Mouse (Mus musculus) CD8-positive naive resting alpha-beta T cell, adult 2 months (primary cell): ENCODE results near the gene Ap3b1.

Experiments used
- DNase-seq, 2 experiments: peaks; one replicate each; pipeline ENCODE4 v3.0.0; 2022; ENCODE audit warnings: low read depth in 2 of 2, low spot score in 2 of 2

The Ap3b1 gene

DNA sequence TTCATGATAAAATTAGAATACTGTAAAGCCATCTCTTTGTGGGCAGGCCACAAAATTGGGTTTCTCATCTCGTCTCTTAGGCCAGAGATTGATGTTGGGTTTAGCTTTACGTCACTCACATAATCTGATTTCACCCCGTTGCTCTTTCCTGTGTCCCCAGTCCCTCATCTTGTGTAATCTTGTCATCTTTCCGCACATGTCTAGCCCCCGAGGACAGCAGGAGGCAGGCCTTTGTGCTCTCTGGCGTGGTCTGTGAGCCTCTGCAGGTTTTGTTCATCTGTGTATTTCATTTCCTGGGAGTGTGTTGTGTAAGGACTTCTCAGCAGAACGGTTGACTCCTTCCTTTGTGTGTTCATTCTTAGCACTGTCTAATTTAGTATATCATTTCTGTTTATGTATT lies 90.8 kb downstream of the Ap3b1 start:
- DNase-seq: no peak

DNA sequence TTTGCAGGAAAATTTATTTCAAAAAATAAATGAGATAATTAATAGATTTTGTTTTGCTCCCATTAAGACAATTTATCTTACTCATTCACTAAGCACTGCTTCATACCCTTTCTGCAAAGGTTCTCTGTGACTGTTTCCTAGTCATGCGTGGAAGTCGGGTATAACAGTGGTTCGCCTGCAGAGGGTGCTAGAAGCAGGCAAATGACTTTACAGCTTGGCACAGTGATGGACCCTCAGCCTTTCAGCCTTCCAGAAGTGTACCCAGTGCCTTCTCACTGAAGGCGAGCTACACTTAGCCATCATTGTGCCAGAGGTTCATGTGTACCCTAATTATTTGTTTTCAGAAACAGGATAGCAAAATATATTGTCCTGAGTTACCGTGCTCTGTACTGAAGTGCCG lies 92.5 kb downstream of the Ap3b1 start:
- DNase-seq: no peak

DNA sequence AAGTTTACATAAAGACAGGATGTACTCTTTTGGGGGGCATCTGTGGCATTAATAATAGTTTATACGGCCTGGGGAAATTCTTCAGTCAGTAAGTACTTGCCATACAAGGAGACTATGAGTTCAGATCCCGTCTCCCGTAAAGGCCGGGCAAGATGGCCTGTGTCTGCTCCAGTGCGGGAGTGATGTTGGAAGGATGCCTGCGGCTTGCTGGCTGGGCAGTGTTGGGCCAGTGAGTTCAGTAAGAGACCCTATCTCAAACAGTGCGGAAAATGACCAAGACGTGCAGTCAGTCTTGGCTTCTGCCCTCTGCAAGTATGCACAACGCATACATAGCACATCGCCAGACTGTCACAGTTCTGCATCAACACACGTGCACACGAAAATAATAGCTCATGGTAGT lies 95.4 kb downstream of the Ap3b1 start:
- DNase-seq: no peak

DNA sequence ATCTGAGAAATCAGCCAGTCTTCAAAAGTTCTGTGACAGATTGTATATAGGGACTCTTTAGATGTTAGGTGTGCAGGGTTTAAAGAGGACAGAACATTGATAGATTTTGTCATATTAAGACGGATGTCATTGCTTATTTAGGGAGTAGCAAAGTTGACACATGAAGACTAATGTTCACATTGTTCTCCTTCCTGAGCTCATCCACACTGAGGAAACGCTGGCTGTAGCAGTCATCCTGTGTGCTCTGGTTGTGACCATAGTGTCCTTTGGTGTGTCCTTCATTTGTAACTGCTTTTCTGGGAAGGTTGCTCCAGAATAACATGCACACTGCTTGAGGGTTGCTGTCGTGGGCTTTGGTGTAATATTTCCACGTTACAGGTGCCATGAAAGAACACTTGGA lies 100.4 kb downstream of the Ap3b1 start:
- no peak for DNase-seq

DNA sequence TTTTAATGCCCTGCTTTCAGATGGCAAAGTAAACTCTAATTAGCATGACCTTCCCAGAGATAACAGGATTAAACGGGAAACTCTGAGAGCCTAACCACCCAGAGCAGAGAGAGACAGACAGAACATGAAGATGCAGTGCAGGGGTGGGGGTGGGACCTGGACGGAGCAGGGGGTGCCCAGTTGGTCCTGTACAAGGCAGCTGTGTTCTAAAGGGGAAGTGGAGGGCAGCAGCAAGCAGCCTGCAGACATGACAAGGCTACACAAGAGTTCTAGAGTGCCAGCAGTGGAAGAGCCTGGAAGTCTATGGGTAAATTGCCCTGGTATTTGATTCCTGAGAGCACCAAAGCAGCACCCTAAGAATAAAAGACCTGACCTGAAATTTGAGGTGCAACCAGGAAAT lies 105.5 kb downstream of the Ap3b1 start:
- no peak for DNase-seq

DNA sequence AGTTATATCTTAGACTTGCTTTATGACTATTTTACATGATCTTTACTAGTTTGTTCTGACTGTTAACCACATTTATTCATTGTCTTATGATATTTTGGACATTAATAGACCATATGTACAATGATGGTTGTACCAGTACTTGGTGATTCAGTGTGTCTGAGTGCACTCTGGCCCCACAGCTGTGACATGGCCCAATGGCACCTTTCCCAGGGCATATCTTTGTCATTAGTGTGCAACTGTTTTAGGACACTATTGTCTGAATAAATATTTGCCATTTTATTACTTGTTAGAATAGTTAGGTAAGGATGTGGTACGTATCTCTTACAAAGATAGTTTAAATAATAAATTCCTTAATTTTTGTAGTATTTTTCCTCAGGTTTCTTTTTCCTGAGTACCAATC lies 109.8 kb downstream of the Ap3b1 start:
- no peak for DNase-seq

DNA sequence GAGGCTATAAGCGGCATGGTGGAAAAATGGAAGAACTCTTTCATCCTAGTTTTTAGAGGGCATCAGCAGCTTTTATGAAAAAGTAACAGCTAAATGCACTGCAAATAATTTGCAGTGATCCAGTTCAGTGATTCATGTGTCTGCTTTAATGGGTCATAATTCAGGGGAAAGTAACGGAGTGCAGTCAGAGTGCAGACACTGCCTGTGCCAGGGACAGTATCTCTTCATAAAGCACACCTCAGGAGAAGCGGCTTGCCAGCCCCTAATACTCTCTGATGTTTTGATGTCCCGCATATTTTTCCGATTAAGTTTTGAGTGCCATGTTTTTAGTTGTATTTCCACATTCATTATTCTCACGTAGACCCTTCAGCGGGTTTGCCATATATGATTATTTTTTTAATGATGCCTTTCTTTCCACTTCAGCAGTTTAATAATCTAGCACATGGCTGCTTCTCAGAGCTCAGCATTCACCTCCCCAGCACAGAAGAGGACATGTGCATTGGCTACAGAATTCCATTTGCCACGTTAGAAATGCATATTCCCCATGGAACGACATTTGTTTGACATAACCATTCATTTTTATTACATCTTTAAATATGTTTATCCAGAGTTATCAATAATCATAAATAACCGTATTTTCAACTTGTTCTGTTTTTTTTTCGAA lies 112.4 kb downstream of the Ap3b1 start:
- no peak for DNase-seq

DNA sequence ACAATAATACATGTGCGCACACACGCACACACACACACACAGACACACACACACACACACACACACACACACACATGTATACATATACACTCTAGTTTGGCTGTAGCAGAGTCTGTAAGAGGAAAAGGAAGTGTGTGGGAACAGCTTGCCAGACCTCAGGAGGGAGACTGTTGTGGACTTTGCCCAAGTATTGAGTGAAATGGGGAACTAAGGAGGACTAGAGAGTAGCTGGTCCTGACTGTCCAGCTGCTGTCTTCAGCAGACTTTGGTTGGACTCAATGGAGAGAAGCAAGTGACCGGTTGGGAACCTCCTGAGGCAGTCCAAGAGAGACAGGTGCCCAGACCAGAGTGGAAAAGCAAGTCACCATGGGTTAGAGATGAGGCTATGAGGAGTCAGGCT lies 117.4 kb downstream of the Ap3b1 start:
- DNase-seq: no peak

DNA sequence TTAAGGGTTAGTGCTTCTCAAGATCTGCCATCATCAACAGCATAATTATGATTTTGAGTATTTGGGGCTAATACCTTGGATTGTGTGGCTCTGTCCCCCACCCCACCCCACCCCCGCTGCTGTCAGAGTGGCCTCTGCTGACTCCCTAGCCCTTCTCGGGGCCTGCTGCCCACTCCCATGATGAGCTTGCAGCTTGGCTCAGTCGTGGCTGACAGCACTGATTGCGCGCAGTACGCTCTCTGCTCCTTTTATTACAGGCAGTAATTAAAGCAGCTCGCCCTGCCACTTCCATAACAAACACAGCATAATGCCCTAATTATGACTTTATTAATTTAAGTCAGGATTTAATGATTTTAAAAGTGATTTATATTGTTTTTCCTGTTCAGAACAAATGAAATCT lies 121.5 kb downstream of the Ap3b1 start:
- DNase-seq: no peak

DNA sequence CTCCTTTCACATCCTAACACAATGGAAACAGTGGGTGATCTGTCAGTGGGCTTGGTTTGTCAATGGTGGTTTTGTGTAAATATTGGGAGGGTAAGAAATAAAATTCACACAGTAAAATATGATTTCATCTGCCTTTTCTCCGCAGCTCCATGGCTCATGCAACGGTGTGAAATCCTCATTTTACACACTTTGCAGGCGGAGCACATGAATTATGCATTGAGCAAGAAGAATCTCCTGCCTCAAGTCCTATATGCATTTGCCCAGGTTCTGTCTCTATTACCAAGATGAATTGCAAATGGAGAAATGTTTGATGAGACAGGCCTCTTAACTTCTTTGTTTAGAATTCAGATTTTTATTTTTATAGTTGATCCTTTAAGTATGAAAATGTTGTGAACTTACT lies 131.9 kb downstream of the Ap3b1 start:
- DNase-seq: no peak

DNA sequence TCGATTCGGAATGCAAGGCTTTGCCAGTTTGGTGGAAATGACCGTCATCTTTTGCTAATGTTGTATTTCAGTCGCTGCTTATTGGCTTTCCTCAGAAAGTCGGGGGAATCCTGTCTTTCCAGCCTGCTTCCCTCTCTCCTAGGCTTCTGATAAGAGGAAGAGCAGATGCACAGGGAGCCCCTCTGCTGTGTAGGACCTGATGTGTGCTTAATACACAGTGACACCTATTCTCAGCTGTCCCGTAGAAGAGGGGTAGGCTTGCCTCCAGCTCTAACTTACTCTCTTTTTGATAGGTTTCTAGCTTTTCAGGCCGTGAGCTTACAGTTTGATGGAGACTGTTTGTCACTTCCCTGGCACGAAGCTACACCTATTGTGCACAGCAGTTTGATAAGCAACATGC lies 132.4 kb downstream of the Ap3b1 start:
- no peak for DNase-seq

DNA sequence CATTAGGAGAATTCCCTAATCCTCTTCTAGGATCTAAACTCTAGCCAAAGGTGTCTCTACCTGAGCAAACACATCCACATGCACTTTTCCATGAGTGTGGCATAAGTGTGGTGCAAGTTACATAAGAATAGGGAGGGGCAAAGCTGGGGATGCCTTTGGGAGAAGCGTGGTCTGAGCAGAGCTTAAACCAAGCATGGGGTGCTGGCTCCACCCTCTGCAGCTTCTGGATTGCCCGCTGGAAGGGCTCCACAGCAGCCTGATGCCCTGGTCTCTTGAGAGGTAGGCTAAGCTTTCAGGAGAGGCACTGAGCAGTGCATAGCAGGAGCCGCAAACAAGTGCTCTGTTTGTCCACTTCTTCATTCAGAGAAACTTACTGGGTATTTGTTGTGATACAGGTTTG lies 138.8 kb downstream of the Ap3b1 start:
- DNase-seq: no peak

DNA sequence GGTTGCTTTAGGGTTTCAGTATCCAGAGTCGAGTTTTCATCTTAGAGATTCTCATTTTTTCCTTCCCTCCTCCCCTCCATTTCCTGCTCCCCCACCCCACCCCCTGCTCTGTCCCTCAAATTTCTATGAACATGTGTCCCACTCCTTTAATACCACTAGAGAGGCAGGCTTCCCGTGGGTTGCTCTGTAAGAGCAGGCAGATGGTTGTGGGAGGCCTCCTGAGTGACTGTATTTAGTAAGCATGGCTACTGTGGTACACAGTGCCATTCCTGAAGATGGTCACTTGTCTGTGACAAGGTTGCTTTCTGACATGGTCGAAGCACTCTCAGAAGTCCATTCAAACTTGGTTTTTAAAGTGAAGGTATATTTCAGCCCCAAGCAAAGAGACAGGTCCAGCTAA lies 147.7 kb downstream of the Ap3b1 start:
- DNase-seq: no peak

DNA sequence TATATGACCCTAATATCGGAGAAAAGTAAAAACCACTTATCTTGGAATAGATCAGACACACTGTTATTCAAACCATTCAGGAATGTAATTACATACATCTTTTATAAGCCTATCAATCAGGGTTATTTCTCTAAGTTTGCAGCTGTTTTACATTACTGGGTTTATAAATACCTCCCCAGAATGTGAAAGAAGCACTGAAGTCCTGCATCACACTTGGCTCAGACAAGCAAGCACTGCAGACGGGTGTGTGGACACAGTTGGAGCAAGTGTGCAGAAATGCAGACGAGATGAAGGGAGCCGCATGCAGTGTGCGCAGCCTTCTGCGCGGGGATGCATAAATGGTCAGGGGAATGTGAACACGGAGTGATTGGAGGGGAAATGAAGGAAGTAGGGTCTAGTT lies 149.6 kb downstream of the Ap3b1 start:
- DNase-seq: no peak

DNA sequence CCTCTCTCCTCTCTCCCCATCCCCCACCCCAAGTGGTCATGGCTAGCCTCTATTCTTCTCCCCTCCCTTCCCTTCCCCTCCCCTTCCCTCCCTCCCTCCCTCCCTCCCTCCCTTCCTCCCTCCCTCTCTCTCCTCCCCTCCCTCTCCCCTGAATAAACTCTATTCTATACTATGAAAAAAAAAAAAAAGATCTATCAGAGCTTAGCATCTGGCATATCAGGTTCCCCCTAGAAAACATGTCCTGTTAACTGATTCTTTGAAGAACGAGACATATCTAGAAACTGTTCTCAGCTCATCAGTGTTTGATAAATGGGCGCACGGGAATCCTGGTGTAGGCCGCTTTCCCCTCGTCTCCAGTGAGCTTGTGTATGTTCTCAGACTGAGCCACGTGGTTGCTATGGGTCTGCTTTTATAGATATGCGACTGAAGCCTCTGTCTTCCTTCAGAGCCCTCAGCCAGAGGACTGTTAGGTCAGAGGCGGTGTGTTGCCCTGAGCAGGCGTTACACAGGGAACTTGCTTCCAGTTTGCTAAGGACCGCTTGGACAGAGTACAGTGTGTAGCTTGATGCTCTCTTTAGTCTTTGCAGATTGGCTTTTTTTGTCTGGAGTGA lies 154.5 kb downstream of the Ap3b1 start:
- no peak for DNase-seq

DNA sequence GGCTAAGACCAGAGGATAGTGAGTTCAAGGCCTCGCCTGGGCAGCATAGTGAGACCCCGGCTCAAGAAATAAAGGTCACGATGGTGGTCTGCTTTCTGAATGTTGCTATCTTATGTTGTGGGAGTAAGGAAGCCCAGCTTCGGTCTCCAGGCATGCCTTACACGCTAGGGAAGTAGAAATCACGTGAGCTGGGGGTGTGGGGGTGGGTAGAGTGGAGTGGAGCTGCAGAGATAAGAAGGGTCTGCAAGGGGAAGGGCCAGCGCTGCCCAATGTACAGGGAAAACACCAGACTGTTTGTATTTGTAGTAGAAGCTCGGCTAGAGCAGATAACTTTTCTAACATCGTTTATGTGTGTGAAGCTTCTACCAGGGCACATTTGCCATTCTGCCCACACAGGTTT lies 155.1 kb downstream of the Ap3b1 start:
- no peak for DNase-seq

DNA sequence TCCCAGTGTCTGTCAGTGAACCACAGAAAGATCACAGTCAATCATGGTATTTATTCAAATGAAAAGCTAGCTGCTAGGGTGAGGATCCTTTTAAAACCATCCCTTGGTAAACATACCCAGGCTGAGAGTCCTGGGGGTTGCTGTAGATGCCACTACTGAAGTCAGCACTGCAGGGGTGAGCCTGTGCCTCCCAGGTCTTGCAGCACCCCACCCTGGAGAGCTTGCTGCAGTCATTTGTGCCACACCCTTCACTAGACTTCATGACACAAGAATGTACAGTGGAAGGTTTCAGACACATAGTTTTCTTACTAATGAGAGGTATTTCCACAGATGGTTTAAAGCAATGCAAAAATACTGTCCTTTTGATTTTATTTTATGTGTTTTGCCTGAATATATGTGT lies 156.2 kb downstream of the Ap3b1 start:
- DNase-seq: no peak

DNA sequence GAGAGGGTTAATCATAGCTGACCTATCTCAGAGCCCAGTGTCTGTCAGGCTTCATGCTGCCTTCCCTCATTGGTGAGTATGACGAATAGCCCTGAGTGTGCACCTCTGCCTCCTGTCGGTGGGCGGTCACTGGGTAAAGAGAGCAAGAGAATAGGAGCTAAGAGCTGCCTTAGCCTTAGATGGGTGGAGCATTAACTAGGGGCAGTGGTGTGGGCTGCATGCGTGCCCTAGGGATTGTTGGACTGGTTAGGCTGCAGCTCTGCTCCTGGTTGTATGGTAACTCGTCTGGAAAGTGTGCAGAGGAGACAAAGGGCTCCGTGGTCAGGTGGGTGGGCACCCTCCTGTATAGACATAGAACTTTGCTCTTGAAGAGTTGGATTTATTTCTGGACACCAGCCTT lies 157.8 kb downstream of the Ap3b1 start:
- DNase-seq: no peak

DNA sequence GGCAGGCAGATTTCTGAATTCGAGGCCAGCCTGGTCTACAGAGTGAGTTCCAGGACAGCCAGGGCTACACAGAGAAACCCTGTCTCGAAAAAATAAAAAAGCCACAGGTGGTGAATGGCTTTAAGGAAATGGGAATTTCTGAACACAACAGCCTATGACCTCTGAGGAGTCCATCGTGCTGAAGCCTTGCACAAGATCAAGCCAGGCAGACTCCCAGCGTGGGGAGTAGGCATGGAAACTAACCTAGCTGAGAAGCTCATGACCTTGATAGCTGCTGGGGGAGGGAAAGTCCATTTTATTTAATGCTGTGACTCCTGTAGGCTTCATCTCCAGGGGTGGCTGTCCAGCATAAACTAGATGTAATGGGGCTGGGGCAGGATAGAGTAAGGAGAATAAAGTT lies 159.4 kb downstream of the Ap3b1 start:
- DNase-seq: no peak

DNA sequence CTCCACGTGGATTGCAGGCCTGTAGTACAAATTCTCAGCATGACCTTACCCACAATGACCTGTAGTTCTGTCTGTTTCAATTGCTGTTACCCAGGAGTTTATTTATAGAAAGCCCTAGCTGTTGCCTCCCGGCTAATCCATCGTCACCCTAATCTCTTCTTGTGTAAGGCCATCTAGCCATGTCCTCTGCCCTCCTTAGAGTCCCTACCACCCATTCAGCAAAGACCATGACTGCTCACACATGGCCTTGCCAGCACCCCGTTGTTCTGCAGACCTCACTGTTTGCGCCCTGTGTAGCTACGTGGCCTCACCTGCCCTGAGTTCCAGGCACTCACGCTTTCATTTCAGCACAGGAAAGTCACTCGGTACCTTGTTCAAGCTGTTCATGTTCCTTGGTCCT lies 160.5 kb downstream of the Ap3b1 start:
- no peak for DNase-seq

DNA sequence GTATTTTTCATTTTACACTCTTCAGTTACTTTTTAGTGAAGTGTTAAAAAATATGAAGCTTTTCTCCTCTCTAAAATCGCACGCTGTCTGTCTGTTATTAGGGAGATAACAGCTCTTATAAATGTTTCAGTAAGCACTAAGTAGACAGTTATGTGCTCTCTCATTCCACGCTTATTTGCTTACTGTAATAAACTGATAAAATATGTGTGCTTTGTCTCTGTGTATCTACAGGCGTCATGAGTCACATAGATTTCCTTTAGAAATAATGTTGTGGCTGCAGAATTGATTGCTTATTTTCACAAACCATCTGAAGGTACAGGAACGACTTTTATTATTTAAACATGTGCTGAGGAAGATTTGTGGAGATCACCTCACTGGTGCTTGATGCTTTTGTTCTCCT lies 164.5 kb downstream of the Ap3b1 start:
- no peak for DNase-seq

DNA sequence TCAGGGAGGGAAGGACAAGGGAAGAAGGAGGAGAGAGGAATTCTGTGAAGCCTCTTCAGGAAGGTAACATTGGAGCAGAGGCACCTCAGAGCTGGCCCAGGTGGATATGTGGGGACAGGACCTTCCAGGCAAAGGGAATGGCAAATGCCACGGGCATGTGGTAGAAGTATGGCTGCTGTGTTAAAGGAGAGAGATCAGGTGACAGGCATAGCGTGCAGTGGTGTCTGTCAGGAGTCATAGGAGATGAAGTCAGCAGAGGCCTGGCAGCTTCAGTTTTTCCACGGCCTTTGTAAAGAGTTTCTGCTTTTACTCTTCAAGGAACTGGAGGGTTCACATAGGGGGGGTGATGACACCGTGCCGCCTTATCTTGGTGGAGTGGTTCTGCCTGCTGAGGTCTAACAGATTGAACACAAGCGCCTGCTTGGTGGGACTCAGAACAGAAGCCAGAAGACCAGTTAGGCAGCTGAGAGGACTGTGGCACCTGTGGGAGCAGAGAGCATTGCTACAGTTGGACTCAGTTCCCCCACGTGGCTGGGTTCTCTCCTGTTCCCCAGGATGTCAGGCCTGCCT lies 166.0 kb downstream of the Ap3b1 start:
- DNase-seq: no peak

DNA sequence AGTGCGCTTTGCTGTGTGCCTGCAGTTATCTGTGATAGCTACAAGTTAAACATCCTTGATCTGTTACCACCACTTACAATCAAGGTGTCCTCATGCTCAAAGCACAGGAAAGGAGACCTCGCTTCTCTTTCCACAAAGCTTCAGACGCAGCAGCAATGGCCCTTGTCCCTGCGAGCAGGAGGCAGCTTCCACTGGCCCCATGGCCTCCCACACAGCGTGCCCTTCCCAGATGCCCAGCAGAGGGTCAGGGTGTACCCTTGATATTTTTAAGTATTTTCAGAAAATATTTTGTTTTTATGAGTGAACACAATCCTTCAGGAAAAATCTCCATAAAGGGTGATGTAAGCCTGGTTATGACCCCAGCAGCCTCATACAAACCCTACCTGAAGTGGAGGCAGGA lies 170.4 kb downstream of the Ap3b1 start:
- DNase-seq: no peak
